Mouse (Mus musculus): ENCODE measurements around the gene Tom1l2.

The Tom1l2 gene

GRCm38 (mm10) chr11:60345868-60346267 is 6.8 kb downstream of the Tom1l2 start:
- no peak for DNase-seq

GRCm38 (mm10) chr11:60339361-60339760 is 13.3 kb downstream of the Tom1l2 start:
- DNase-seq: no peak

GRCm38 (mm10) chr11:60338291-60338690 is 14.4 kb downstream of the Tom1l2 start:
- DNase-seq: peak; percentile 63 to 70

GRCm38 (mm10) chr11:60335771-60336170 is 16.9 kb downstream of the Tom1l2 start:
- DNase-seq: no peak

- DNase-seq: peak in 1 of 2 experiments; percentile 36
Observed at GRCm38 (mm10) chr11:60334124-60334523, 18.6 kb downstream of the Tom1l2 start.

GRCm38 (mm10) chr11:60333461-60333860 is 19.2 kb downstream of the Tom1l2 start:
- no peak for DNase-seq

GRCm38 (mm10) chr11:60330551-60330950 is 22.2 kb downstream of the Tom1l2 start:
- DNase-seq: no peak

- no peak for DNase-seq
Observed at GRCm38 (mm10) chr11:60323731-60324130, 29.0 kb downstream of the Tom1l2 start.

- DNase-seq: no peak
Observed at GRCm38 (mm10) chr11:60321438-60321837, 31.3 kb downstream of the Tom1l2 start.

GRCm38 (mm10) chr11:60320426-60321037 is 32.2 kb downstream of the Tom1l2 start:
- DNase-seq: no peak

GRCm38 (mm10) chr11:60319257-60320066 is 33.2 kb downstream of the Tom1l2 start:
- peak in 1 of 2 experiments; percentile 18 for DNase-seq

GRCm38 (mm10) chr11:60318716-60319115 is 34.0 kb downstream of the Tom1l2 start:
- no peak for DNase-seq

- no peak for DNase-seq
Observed at GRCm38 (mm10) chr11:60317376-60318102, 35.2 kb downstream of the Tom1l2 start.

GRCm38 (mm10) chr11:60316883-60317282 is 35.8 kb downstream of the Tom1l2 start:
- DNase-seq: no peak

GRCm38 (mm10) chr11:60316250-60316649 is 36.5 kb downstream of the Tom1l2 start:
- peak; percentile 74 to 75 for DNase-seq

- peak; percentile 98 to 99 for DNase-seq
Observed at GRCm38 (mm10) chr11:60311025-60311854, 41.5 kb downstream of the Tom1l2 start.

- no peak for DNase-seq
Observed at GRCm38 (mm10) chr11:60309875-60310274, 42.8 kb downstream of the Tom1l2 start.

GRCm38 (mm10) chr11:60308506-60309116 is 44.1 kb downstream of the Tom1l2 start:
- no peak for DNase-seq

- DNase-seq: no peak
Observed at GRCm38 (mm10) chr11:60308061-60308460, 44.6 kb downstream of the Tom1l2 start.

GRCm38 (mm10) chr11:60307375-60307825 is 45.3 kb downstream of the Tom1l2 start:
- DNase-seq: peak; percentile 43 to 53

GRCm38 (mm10) chr11:60306834-60307233 is 45.9 kb downstream of the Tom1l2 start:
- peak; percentile 71 to 81 for DNase-seq

GRCm38 (mm10) chr11:60305611-60306010 is 47.1 kb downstream of the Tom1l2 start:
- DNase-seq: no peak

All from cerebellum, postnatal 10 days (tissue).